Mouse (Mus musculus) midbrain, embryonic 16.5 days (tissue): Measurements from ENCODE around the gene Nup54. TPM values are rescaled to one million over a fixed set of nuclear protein-coding genes. Genes with fewer than 3 reads are reported as not detected.

Experiments used
- ATAC-seq: fragments of 200-750 bp; cut with Nextera tagmentation; 2 replicates; pipeline ENCODE4 v1.8.0; 2017; ENCODE audit warnings: moderate TSS enrichment
- H3K27ac ChIP-seq: fragments of 300-500 bp; sonication (generic); 2 replicates; pipeline ENCODE4 v1.5.1; 2014; ENCODE audit warnings: mild to moderate bottlenecking, low read length, mixed read lengths
- H3K27me3 ChIP-seq: fragments of 300-500 bp; sonication (generic); 2 replicates; pipeline ENCODE4 v1.6.1; 2014; ENCODE audit warnings: low read depth, low read length, mixed read lengths; ENCODE audit not compliant: control insufficient read depth, insufficient read depth
- H3K36me3 ChIP-seq: fragments of 300-500 bp; sonication (generic); 2 replicates; pipeline ENCODE4 v1.6.1; 2014; ENCODE audit warnings: mild to moderate bottlenecking, low read length, moderate library complexity, mixed read lengths; ENCODE audit not compliant: control insufficient read depth, insufficient read depth
- H3K4me1 ChIP-seq: fragments of 300-500 bp; sonication (generic); 2 replicates; pipeline ENCODE4 v1.6.1; 2014; ENCODE audit warnings: mild to moderate bottlenecking, low read length, mixed read lengths; ENCODE audit not compliant: control insufficient read depth, insufficient read depth
- H3K4me2 ChIP-seq: fragments of 300-500 bp; sonication (generic); 2 replicates; pipeline ENCODE4 v1.6.1; 2014; ENCODE audit warnings: mild to moderate bottlenecking, low read length, mixed read lengths
- H3K4me3 ChIP-seq: fragments of 300-500 bp; sonication (generic); 2 replicates; pipeline ENCODE4 v1.5.1; 2014; ENCODE audit warnings: low read depth, mild to moderate bottlenecking, low read length, moderate library complexity, mixed read lengths
- H3K9ac ChIP-seq: fragments of 300-500 bp; sonication (generic); 2 replicates; pipeline ENCODE4 v1.6.1; 2014; ENCODE audit warnings: low read depth, low read length, mixed read lengths
- H3K9me3 ChIP-seq: fragments of 300-500 bp; sonication (generic); replicated peaks from 2 replicates; pipeline ENCODE4 v1.6.1; 2014; ENCODE audit warnings: mild to moderate bottlenecking, low read length, mixed read lengths; ENCODE audit not compliant: control insufficient read depth, poor library complexity, severe bottlenecking
- WGBS: fragments of 180-500 bp; shearing (Covaris S2); extraction: QIAGEN DNeasy Blood & Tissue Kit; methylation state at CpG from one replicate; pipeline ENCODE4 v1.1.7; 2014; 5-methylcytosine and 5-hydroxymethylcytosine counted together
- polyA plus RNA-seq: library from polyadenylated mRNA; unstranded; fragments of >200 nt; fragmentation: Nextera tagmentation; extraction: Ambion mirVana; gene quantifications from 2 replicates; pipeline ENCODE4 v1.2.1, GENCODE M21; 2015

Gene Nup54
- polyA plus RNA-seq, 1 experiment from 2014 or later = 57.8 TPM

- Histone ChIP-seq H3K4me1 (no peaks in the 10 kb centered on the region), H3K4me3 (no peak overlapping the region), H3K4me2 (no peak overlapping the region), H3K27me3 (no peaks in the 10 kb centered on the region), H3K9me3 (no peaks in the 10 kb centered on the region), H3K27ac (no peak overlapping the region), H3K9ac (no peak overlapping the region), H3K36me3 (peaks cover 13% of the 10 kb centered on the region)
- WGBS = 89% methylated on average over 2 of the region's 2 CpGs
- ATAC-seq = no peak
These were observed 22.4 kb upstream of the Nup54 start for GRCm38 (mm10) chr5:92457410-92457809.

GRCm38 (mm10) chr5:92452876-92453275 lies 17.9 kb upstream of the Nup54 start:
- Histone ChIP-seq H3K9ac (no peak overlapping the region), H3K27me3 (no peaks in the 10 kb centered on the region), H3K4me1 (no peaks in the 10 kb centered on the region), H3K9me3 (no peaks in the 10 kb centered on the region), H3K4me3 (no peak overlapping the region), H3K4me2 (no peak overlapping the region), H3K36me3 (peaks cover 45% of the 10 kb centered on the region), H3K27ac (no peak overlapping the region)
- ATAC-seq = no peak
- WGBS = 97% methylated on average over 5 of the region's 5 CpGs

GRCm38 (mm10) chr5:92446736-92447135 lies 11.7 kb upstream of the Nup54 start:
- peaks cover 53% of the 10 kb centered on the region for H3K36me3 ChIP-seq
- no peaks in the 10 kb centered on the region for H3K4me1 ChIP-seq
- no peak for ATAC-seq
- no peak overlapping the region for H3K4me3 ChIP-seq
- H3K9me3 ChIP-seq = no peaks in the 10 kb centered on the region
- no peak overlapping the region for H3K4me2 ChIP-seq
- WGBS = 96% methylated on average over 5 of the region's 5 CpGs
- no peak overlapping the region for H3K9ac ChIP-seq
- H3K27ac ChIP-seq = no peak overlapping the region
- no peaks in the 10 kb centered on the region for H3K27me3 ChIP-seq

- peaks cover 40% of the 10 kb centered on the region for H3K36me3 ChIP-seq
- no peaks in the 10 kb centered on the region for H3K9me3 ChIP-seq
- H3K4me2 ChIP-seq = no peak overlapping the region
- H3K4me1 ChIP-seq = no peaks in the 10 kb centered on the region
- H3K27ac ChIP-seq = no peak overlapping the region
- ATAC-seq = no peak
- 94% methylated on average over 2 of the region's 2 CpGs for WGBS
- no peaks in the 10 kb centered on the region for H3K27me3 ChIP-seq
- H3K9ac ChIP-seq = no peak overlapping the region
- no peak overlapping the region for H3K4me3 ChIP-seq
These were observed 10.0 kb upstream of the Nup54 start for GRCm38 (mm10) chr5:92445016-92445415.

GRCm38 (mm10) chr5:92442914-92443313 lies 7.9 kb upstream of the Nup54 start:
- Histone ChIP-seq H3K27me3 (no peaks in the 10 kb centered on the region), H3K4me2 (no peak overlapping the region), H3K36me3 (peaks cover 24% of the 10 kb centered on the region), H3K27ac (no peak overlapping the region), H3K4me3 (no peak overlapping the region), H3K9me3 (no peaks in the 10 kb centered on the region), H3K9ac (no peak overlapping the region), H3K4me1 (no peaks in the 10 kb centered on the region)
- WGBS = 91% methylated on average over 7 of the region's 7 CpGs
- no peak for ATAC-seq

GRCm38 (mm10) chr5:92441494-92441893 lies 6.5 kb upstream of the Nup54 start:
- ATAC-seq = no peak
- Histone ChIP-seq H3K4me3 (no peak overlapping the region), H3K36me3 (peaks cover 12% of the 10 kb centered on the region), H3K27me3 (no peaks in the 10 kb centered on the region), H3K9me3 (no peaks in the 10 kb centered on the region), H3K4me2 (no peak overlapping the region), H3K9ac (no peak overlapping the region), H3K27ac (no peak overlapping the region), H3K4me1 (no peaks in the 10 kb centered on the region)
- 86% methylated on average over 5 of the region's 5 CpGs for WGBS

- Histone ChIP-seq H3K36me3 (no peaks in the 10 kb centered on the region; the same call in 1 of the 2 replicates), H3K9me3 (no peaks in the 10 kb centered on the region), H3K4me1 (peaks cover 8% of the 10 kb centered on the region), H3K27me3 (no peaks in the 10 kb centered on the region), H3K4me2 (no peak overlapping the region), H3K9ac (no peak overlapping the region), H3K27ac (no peak overlapping the region), H3K4me3 (no peak overlapping the region)
- WGBS = 89% methylated on average over 8 of the region's 8 CpGs
- no peak for ATAC-seq
These were observed 3.5 kb upstream of the Nup54 start for GRCm38 (mm10) chr5:92438540-92438939.

- peaks cover 2% of the 10 kb centered on the region; the same call in 1 of the 2 replicates for H3K36me3 ChIP-seq
- H3K9me3 ChIP-seq = no peaks in the 10 kb centered on the region
- H3K4me2 ChIP-seq = peak overlapping the region; percentile 98
- peak overlapping the region; percentile 82 for H3K27ac ChIP-seq
- no peaks in the 10 kb centered on the region for H3K27me3 ChIP-seq
- WGBS = 0% methylated on average over 31 of the region's 39 CpGs
- peak overlapping the region; percentile 99 for H3K4me3 ChIP-seq
- ATAC-seq = no peak
- peak overlapping the region; percentile 96 for H3K9ac ChIP-seq
- peaks cover 14% of the 10 kb centered on the region for H3K4me1 ChIP-seq
These were observed 441 bp downstream of the Nup54 start for GRCm38 (mm10) chr5:92434571-92434985.

GRCm38 (mm10) chr5:92434070-92434469 lies 949 bp downstream of the Nup54 start:
- peak overlapping the region; percentile 99 for H3K4me3 ChIP-seq
- H3K36me3 ChIP-seq = peaks cover 4% of the 10 kb centered on the region; the same call in 1 of the 2 replicates
- H3K4me1 ChIP-seq = peaks cover 14% of the 10 kb centered on the region
- H3K9me3 ChIP-seq = no peaks in the 10 kb centered on the region
- no peak overlapping the region for H3K27ac ChIP-seq
- no peak for ATAC-seq
- H3K9ac ChIP-seq = peak overlapping the region; percentile 96
- peak overlapping the region; percentile 98 for H3K4me2 ChIP-seq
- under 1% methylated on average over 12 of the region's 12 CpGs for WGBS
- H3K27me3 ChIP-seq = no peaks in the 10 kb centered on the region
